Mouse (Mus musculus) midbrain, embryonic 15.5 days (tissue): ENCODE results near the gene Zfp709. TPM values are rescaled to one million over a fixed set of nuclear protein-coding genes. Genes with fewer than 3 reads are reported as not detected.
"Not testable (repeated sequence)": the region's sequence is repeated elsewhere in the genome, so short reads cannot be mapped to it uniquely, and the experiment has no call there.

Experiments
- ATAC-seq: fragments of 200-750 bp; cut with Nextera tagmentation; replicated peaks from 2 replicates; pipeline ENCODE4 v1.8.0; 2017; ENCODE audit warnings: moderate TSS enrichment
- H3K27ac ChIP-seq: fragments of 300-500 bp; sonication (generic); 2 replicates; pipeline ENCODE4 v1.5.1; 2015; ENCODE audit warnings: mild to moderate bottlenecking, inconsistent platforms
- H3K27me3 ChIP-seq: fragments of 300-500 bp; sonication (generic); replicated peaks from 2 replicates; pipeline ENCODE4 v1.6.1; 2015; ENCODE audit warnings: inconsistent platforms
- H3K36me3 ChIP-seq: fragments of 300-500 bp; sonication (generic); replicated peaks from 2 replicates; pipeline ENCODE4 v1.6.1; 2015; ENCODE audit warnings: inconsistent platforms
- H3K4me1 ChIP-seq: fragments of 300-500 bp; sonication (generic); 2 replicates; pipeline ENCODE4 v1.6.1; 2015; ENCODE audit warnings: inconsistent platforms
- H3K4me2 ChIP-seq: fragments of 300-500 bp; sonication (generic); 2 replicates; pipeline ENCODE4 v1.6.1; 2015; ENCODE audit warnings: inconsistent platforms, mild to moderate bottlenecking, moderate library complexity
- H3K4me3 ChIP-seq: fragments of 300-500 bp; sonication (generic); 2 replicates; pipeline ENCODE4 v1.5.1; 2015; ENCODE audit warnings: mild to moderate bottlenecking, inconsistent platforms
- H3K9ac ChIP-seq: fragments of 300-500 bp; sonication (generic); 2 replicates; pipeline ENCODE4 v1.6.1; 2015; ENCODE audit warnings: mild to moderate bottlenecking, inconsistent platforms
- H3K9me3 ChIP-seq: fragments of 300-500 bp; sonication (generic); 2 replicates; pipeline ENCODE4 v1.6.1; 2016; ENCODE audit warnings: inconsistent platforms
- WGBS: fragments of 180-500 bp; shearing (Covaris S2); methylation state at CpG from one replicate; pipeline ENCODE4 v1.1.7; 2015; ENCODE audit warnings: mixed read lengths; 5-methylcytosine and 5-hydroxymethylcytosine counted together
- polyA plus RNA-seq: library from polyadenylated mRNA; unstranded; fragments of >200 nt; fragmentation: Nextera tagmentation; extraction: Ambion mirVana; gene quantifications from 2 replicates; pipeline ENCODE4 v1.2.1, GENCODE M21; 2015

The Zfp709 gene
- polyA plus RNA-seq: 9.3 and 9.6 TPM in 2 replicates

DNA sequence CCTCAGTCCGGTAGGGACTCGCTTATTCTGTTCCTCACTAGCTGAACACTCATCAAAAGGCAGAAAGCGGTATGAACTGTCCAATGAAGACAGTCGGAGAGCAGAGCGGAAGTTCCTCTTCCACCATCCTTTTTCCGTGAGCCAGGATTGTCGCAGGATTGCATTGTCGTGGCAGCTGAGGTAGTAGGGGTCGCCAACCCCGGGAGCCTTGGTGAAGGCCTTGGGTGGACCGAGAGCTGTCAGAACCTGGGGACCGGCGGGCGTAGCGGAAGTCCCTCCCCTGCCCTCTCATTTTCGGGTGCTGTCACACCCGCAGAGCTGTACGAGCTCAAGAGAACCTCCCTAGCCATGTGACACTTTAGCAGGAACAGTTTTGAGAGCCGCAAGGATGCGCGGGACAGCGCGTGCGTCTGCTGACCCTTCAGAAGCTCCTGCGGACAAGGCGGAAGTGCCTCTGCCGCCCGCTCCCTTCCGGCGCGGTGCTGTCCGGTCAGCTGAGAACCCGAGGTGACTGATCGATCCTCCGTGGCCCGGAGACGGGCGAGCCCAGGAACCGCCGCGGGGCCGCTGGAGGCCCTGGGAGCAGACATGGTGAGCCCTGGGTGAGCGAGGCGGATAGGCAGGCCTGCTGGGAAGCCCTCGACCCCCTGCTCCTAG lies at the start of gene Zfp709:
Gene Zfp709, plus strand, starts transcription at position 402 of the 657 bp plus-strand sequence.
- peaks cover 19% of the 10 kb centered on the region for H3K36me3 ChIP-seq
- H3K4me3 ChIP-seq: peak within 1 kb of the TSS; percentile 79
- 3% methylated on average over 45 of the region's 45 CpGs for WGBS
- peak; percentile 97 for ATAC-seq
- peaks cover 7% of the 10 kb centered on the region; the same call in 1 of the 2 replicates for H3K4me1 ChIP-seq
- peak within 1 kb of the TSS; percentile 86 for H3K9ac ChIP-seq
- H3K27me3 ChIP-seq: no peaks in the 10 kb centered on the region
- H3K4me2 ChIP-seq: peak within 1 kb of the TSS; percentile 90
- peak within 1 kb of the TSS; percentile 87 for H3K27ac ChIP-seq
- H3K9me3 ChIP-seq: peaks cover 17% of the 10 kb centered on the region

- H3K27me3 ChIP-seq, H3K4me3 ChIP-seq, H3K4me1 ChIP-seq, H3K27ac ChIP-seq, ATAC-seq, H3K4me2 ChIP-seq, H3K9ac ChIP-seq, H3K36me3 ChIP-seq, H3K9me3 ChIP-seq: not testable (repeated sequence)
- 82% methylated on average over 4 of the region's 4 CpGs for WGBS
These were observed 43.6 kb upstream of the Zfp709 start for GRCm38 (mm10) chr8:71838207-71838606.

DNA sequence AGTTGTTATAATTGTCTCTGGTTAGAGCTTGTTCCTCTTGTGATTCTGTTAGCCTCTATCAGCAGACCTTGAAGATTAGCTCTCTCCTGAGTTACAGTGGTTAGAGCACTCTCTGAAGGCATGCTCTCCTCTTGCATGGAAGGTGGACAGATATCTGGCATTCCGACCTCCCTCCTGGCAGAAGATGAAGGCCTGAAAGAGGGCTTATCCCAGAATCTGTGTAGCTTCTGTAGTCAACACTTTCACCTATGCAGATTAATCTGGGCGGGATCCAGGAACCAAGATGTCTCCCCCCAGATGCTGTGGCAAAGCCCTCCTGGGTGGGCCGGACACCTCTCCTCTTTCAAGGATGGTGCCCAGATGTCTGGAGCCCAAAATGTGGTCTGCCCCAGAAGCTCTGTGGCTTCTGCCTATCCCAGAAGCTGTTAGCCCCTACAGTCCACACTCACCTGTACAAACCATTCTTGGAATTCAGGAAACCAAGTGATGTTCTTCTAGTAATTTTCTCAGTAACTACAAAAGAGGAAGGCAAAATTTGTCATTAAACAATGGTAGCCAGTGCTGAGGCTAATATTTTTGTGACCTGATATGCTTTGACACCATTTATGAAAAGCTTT lies 40.5 kb upstream of the Zfp709 start:
- not testable (repeated sequence) for H3K9ac ChIP-seq, H3K4me1 ChIP-seq, H3K9me3 ChIP-seq, H3K4me2 ChIP-seq, H3K4me3 ChIP-seq, ATAC-seq, H3K27ac ChIP-seq, H3K27me3 ChIP-seq, H3K36me3 ChIP-seq
- 93% methylated on average over 3 of the region's 3 CpGs for WGBS

GRCm38 (mm10) chr8:71842476-71842875 lies 39.3 kb upstream of the Zfp709 start:
- ATAC-seq, H3K27ac ChIP-seq, H3K4me2 ChIP-seq, H3K4me1 ChIP-seq, H3K4me3 ChIP-seq, H3K9ac ChIP-seq, H3K27me3 ChIP-seq, H3K36me3 ChIP-seq, H3K9me3 ChIP-seq: not testable (repeated sequence)
- 73% methylated on average over 2 of the region's 2 CpGs for WGBS

- H3K36me3 ChIP-seq, ATAC-seq, H3K9me3 ChIP-seq, H3K9ac ChIP-seq, H3K4me1 ChIP-seq, H3K4me2 ChIP-seq, H3K27me3 ChIP-seq, H3K4me3 ChIP-seq, H3K27ac ChIP-seq: not testable (repeated sequence)
- WGBS: 72% methylated on average over 1 of the region's 1 CpGs
These were observed 37.4 kb upstream of the Zfp709 start for GRCm38 (mm10) chr8:71844453-71844852.

- not testable (repeated sequence) for H3K36me3 ChIP-seq, H3K9ac ChIP-seq, ATAC-seq, H3K4me1 ChIP-seq, H3K4me3 ChIP-seq, H3K9me3 ChIP-seq, H3K27ac ChIP-seq, H3K4me2 ChIP-seq, H3K27me3 ChIP-seq
- WGBS: 95% methylated on average over 1 of the region's 1 CpGs
These were observed 35.8 kb upstream of the Zfp709 start for GRCm38 (mm10) chr8:71845993-71846483.

GRCm38 (mm10) chr8:71846745-71847144 lies 35.1 kb upstream of the Zfp709 start:
- ATAC-seq, H3K9me3 ChIP-seq, H3K27ac ChIP-seq, H3K4me3 ChIP-seq, H3K4me2 ChIP-seq, H3K4me1 ChIP-seq, H3K27me3 ChIP-seq, H3K9ac ChIP-seq, H3K36me3 ChIP-seq: not testable (repeated sequence)
- WGBS: 80% methylated on average over 2 of the region's 2 CpGs

DNA sequence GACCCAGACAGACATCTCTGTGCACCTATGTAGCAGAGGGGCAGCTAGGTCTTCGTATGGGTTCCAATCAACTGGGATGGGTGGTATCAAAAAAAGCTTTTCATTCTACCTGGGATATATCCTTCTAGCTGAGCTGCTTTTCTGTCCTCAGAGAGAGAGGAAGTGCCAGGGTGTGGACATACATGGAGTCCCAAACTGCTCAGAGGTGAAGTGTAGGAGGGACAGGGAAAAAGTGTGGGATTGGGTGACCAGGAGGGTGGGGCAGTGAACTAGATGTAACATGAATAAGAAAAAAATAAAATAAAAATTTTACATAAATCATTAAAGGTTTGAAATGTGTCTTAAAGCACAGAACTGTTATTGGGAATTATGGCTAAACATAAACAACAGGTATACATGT lies 30.8 kb upstream of the Zfp709 start:
- not testable (repeated sequence) for H3K4me1 ChIP-seq, H3K4me2 ChIP-seq, H3K4me3 ChIP-seq, ATAC-seq, H3K9ac ChIP-seq, H3K27ac ChIP-seq, H3K36me3 ChIP-seq, H3K27me3 ChIP-seq, H3K9me3 ChIP-seq
- 77% methylated on average over 1 of the region's 1 CpGs for WGBS

- not testable (repeated sequence) for H3K4me2 ChIP-seq, H3K4me3 ChIP-seq
These were observed 28.5 kb upstream of the Zfp709 start for GRCm38 (mm10) chr8:71853360-71853759.

DNA sequence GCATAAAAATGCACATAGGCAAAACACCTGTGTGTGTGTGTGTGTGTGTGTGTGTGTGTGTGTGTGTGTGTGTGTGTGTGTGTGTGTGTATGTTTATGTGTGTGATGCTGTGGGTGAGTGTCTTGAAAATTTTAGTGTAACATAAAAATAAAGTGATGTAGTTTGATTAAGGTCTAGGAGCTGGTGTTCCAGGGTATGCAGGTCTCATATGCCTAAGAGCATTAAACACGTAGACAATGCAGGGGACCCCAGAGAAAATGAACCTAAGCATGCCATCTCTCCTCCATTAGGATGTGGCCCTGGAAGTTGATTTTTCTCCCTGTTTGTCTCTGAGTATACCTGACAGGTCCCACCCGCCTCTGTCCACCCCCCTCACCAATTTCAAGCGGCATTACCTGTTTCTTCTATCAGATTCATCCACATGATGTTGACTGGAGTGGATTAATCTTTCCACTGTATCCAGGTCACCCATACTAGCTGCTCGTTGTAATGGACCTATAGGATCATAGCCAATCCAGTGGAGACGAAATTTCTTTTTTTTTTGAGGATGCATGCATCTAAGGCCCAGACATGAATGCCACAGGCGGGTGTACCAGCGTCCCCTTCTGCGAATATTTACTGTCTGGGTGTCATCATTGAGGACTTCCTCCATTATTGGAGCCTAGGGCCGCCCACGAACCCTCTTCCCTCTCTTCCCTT lies 25.0 kb upstream of the Zfp709 start:
- H3K27ac ChIP-seq, H3K36me3 ChIP-seq, H3K4me3 ChIP-seq, H3K4me1 ChIP-seq, ATAC-seq, H3K4me2 ChIP-seq, H3K9ac ChIP-seq, H3K9me3 ChIP-seq, H3K27me3 ChIP-seq: not testable (repeated sequence)
- 83% methylated on average over 9 of the region's 10 CpGs for WGBS

More at GRCm38 (mm10) chr8:71853360-71853759, 28.5 kb upstream of the Zfp709 start:
- H3K9me3 ChIP-seq, ATAC-seq, H3K4me1 ChIP-seq, H3K9ac ChIP-seq, H3K36me3 ChIP-seq, H3K27ac ChIP-seq, H3K27me3 ChIP-seq: not testable (repeated sequence)

GRCm38 (mm10) chr8:71857364-71857763 lies 24.5 kb upstream of the Zfp709 start:
- not testable (repeated sequence) for H3K9ac ChIP-seq, H3K27me3 ChIP-seq, H3K4me2 ChIP-seq, ATAC-seq, H3K4me1 ChIP-seq, H3K27ac ChIP-seq, H3K36me3 ChIP-seq, H3K4me3 ChIP-seq, H3K9me3 ChIP-seq
- WGBS: 71% methylated on average over 2 of the region's 2 CpGs

- not testable (repeated sequence) for H3K4me3 ChIP-seq, H3K36me3 ChIP-seq, H3K4me1 ChIP-seq, ATAC-seq, H3K9me3 ChIP-seq, H3K4me2 ChIP-seq, H3K9ac ChIP-seq, H3K27ac ChIP-seq, H3K27me3 ChIP-seq
- WGBS: 72% methylated on average over 1 of the region's 1 CpGs
These were observed 20.3 kb upstream of the Zfp709 start for GRCm38 (mm10) chr8:71861551-71861950.
